Mouse (Mus musculus): ENCODE results near the gene Xkr7.

Xkr7 gene

DNA sequence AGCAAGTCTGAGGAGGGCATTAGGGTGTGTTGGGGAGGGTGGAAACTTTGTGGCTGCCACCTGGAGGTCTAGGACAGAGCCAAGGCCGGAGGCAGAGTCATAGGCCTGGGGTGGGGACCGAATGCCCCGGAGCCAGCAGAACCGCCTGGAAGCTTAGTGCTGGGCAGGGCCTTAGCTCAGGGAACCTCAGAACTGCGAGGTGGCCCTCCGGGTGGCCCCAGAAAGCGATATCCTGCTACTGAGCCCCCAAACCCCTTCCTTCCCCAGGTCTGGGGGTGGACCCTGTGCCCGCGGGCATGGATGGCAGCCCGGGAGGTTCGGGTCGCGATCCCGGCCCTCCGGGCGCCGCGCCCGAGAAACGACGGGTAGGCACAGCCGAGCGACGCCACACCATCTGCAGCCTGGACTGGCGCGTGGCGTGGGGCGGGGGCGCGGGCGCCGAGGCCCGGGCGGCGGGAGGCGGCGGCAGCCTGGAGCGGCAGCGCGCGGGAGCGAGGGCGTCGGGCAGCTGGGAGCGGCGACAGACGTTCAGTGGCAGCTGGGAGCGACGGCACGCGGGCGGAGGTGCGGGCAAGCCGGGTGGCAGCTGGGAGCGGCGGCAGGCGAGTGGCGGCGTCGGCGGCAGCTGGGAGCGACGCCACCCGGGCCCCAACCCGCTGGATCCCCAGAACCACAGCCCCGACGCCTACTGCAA, 40.0 kb downstream of the Xkr7 start:
- DNase-seq (ENCODE audit: low spot score in 2 of 2), result no peak

DNA sequence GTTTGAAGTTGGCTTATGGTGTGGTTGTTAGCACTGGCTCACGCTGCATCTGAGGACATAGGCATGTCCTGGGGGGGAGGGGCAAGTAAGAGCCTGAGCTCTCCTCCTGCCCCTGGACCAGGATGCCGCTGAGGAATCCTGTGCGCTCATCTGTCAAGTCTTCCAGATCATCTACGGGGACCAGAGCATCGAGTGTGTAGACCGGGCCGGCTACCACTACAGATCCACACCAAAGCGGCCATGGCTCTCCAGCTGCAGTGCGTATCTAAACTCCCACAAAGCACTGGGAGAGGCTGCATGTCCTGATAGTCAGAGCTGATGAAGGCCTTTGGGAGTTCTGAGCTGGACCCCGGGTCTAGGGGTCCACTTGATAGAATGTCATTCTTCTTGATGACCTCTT, 43.0 kb downstream of the Xkr7 start:
- no peak for DNase-seq (ENCODE audit: low spot score in 2 of 2)

DNA sequence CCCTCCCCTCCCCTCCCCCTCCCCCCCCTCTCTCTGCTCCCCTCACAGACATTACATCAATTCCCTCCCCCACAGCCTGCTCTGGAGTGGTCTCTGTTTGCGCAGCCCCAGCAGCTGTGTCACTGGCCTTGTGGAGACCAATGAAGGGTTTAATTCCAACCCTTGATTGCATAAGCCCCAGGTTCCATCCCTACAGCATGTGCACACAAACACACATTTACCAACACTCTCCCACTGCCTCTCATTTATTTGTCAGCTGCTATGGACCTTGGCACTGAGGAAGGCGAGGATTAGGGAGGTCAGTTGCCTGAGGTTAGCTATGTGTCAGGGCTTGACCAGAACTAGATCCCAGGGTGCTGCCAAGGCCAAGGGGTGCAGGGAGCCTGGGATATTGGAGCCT, 44.3 kb downstream of the Xkr7 start:
- no peak for DNase-seq (ENCODE audit: low spot score in 2 of 2)

DNA sequence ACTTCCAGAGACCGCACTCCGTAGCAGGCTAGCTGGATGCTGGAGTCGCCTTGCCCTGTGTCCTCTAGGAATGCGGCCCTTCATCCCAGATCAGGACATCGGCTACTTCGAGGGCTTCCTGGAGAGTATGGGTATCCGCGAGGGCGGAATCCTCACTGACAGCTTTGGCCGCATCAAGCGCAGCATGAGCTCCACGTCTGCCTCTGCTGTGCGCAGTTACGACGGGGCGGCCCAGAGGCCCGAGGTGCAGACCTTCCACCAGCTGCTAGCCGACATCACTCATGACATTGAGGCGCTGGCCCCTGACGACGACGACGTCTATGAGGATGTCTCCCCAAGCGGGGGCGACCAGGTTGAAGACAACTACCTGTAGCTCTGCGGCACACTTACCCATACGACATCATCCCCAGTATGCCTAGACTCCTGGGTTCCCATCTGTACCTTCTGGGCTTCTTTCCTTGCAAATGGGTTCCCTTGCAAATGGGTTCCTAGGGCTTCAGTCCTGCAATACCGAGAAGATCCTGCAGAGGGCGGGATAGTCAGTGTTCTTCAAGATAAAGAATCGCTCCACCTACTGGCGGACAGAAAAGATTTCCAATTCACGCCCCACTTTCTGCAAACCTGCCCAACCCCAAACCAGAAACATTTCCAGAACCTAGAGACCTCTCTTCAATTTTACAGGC, 49.3 kb downstream of the Xkr7 start:
- DNase-seq (ENCODE audit: low spot score in 2 of 2), result peak; percentile 53 to 70

DNA sequence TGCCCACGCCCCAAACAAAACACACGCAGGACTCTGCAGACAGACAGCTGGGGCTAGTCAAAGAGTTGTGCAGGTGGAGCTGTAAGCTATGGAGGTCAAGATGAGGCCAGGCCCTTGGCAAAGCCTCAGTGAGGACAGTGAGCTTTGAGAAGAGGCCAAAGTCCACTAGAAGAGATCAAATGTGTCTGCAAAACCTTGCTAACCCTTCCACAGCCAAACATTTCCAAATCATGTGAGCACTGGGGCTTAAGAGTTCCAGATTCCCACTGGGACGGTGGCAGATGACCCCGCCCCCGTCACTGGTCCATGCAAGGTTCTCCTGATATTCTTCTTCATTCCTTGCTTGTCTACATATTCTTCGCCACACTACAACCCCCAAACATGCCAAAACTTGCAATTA, 50.2 kb downstream of the Xkr7 start:
- DNase-seq (ENCODE audit: low spot score in 2 of 2), result no peak

DNA sequence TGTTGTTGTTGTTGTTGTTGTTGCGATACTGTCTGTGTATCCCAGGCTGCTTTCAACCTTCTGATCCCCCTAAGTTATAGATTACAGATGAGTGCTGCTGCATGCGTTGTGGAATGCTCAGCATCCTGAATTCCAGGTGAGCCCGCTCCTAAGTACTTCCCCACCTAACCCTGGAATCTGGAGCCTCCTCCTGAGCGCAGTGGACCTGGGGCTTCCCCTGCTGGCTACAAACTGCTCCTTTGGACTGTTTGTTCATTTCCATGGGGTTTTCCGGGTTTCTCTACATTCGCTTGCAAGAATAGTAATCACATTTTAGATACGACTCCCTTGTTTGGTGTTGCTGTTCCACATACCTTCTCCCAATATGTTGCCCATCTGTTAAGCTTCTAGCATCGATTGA, 51.6 kb downstream of the Xkr7 start:
- no peak for DNase-seq (ENCODE audit: low spot score in 2 of 2)

DNA sequence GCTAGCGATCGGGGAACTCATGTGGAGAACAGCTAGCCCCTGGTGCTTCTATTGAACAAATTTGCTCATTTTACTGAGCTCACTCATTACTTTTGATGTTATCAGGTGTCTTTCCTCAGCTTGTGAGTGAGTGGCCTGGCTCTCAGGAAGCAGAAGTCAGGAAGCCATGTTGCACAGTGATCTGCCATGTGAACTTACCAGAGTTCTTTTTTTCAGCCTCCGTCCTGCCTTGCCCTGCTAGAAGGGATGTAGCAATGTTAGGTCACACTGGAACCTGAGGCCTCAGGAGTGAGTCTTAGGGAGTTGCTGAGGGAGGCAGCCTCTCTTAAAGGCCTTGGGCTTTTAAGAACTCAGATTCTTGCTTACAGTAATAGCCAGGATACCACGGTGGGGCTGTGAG, 52.2 kb downstream of the Xkr7 start:
- DNase-seq (ENCODE audit: low spot score in 2 of 2), result no peak

DNA sequence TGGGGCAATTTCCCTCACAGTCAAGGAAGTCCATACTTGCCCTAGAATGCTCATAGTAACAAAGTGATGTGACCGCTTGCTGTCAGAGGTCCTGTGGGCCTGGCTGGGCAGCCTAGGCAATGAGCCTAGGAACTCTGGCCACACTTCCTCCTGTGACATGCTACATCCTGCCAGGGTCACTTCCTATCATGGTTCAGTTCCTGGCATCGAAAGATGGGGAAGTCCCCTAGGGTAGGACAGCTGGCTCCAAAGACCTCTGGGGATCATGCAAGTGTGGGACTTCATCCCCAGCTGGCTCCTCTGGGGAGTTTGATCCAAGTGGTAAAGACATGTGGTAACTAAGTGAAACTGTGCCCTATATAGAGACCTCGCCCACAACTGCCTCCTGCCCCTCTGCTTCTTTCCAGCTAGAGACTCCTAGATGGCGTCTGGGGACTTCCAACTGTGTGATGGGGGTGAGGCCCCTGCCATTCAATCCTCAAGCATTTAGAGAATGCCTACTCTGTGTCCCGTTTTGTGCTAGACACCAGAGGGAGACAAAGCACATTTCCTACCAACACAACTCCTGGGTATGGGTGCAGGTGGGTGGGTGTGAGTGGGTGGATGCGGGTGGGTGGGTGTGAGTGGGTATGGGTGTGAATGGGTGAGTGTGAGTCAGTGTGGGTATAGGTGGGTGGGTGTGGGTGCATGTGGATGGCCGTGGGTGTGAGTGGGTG, 52.8 kb downstream of the Xkr7 start:
- DNase-seq (ENCODE audit: low spot score in 2 of 2), result peak in 1 of 2 experiments; percentile 19

DNA sequence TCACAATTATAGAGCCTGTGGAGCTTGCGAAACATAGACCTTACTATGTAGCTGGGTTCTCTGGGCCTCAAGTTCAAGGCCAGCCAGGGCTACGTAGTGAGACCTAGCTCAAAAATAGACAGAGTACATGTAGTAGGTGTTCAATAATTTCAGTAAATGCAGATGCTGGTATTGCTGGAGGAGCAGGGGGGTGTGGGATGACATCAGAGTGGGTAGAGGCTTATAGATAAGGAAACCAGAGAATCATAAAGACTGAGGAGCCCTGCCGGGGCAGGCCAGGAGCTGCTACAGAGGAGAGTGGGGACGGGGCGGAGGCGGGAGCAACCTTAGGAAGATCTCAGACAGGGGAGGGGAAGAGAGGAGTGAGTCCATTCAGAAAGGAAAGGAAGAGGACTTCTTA, 53.9 kb downstream of the Xkr7 start:
- DNase-seq (ENCODE audit: low spot score in 2 of 2), result no peak

DNA sequence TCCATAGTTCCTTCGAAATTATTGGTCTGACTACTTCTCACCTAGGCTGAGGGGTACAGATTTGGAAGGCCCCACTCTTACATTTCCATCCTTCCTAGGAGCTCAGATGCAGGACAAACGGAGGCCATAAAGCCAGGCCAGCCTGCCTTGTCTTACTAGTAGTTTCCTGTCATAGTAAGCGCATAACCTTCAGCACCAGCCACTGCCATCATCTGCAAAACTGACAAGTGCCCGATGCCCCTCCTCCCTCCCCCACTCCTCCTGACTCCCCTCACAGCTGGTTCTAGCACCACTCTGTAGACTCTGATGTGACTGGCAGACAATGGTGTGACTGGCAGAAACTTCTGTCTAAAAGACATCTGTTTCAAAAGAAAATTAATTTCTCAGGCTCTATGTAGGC, 54.5 kb downstream of the Xkr7 start:
- no peak for DNase-seq (ENCODE audit: low spot score in 2 of 2)

DNA sequence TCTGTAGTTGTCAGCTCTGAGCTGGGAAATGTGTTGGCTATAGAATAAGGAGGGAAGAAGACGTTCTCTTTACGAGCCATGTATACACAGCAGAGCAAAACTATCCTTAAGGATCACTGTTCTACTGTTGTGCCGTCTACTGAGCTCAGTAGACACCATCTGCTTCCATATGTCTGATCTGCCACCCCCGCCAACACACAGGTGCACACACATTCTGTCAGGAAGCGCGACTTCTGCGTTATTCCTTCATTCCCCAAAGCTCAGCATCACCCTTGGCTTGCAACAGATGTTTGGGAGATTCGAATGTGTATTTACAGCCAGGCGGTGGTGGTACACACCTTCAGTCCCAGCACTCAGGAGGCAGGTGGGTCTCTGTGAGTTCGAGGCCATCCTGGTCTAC, 55.4 kb downstream of the Xkr7 start:
- no peak for DNase-seq (ENCODE audit: low spot score in 2 of 2)

DNA sequence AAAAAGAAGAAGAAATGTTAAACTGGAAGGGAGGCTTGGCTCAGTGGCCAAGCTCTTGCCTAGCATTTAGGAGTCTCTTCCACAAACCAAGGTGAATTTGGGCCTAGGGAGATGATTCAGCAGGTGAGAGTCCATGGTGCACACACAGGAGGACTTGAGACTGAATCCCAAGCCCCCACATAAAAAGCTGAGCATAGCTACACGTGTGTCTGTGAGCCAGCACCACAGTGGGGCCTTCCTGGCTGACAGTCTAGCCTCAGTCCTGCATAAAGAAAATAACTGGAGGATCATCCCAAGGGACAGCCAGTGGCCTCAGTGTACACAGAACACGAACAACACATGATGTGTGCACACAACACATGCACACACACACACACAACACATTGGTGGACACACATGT, 57.7 kb downstream of the Xkr7 start:
- no peak for DNase-seq (ENCODE audit: low spot score in 2 of 2)

DNA sequence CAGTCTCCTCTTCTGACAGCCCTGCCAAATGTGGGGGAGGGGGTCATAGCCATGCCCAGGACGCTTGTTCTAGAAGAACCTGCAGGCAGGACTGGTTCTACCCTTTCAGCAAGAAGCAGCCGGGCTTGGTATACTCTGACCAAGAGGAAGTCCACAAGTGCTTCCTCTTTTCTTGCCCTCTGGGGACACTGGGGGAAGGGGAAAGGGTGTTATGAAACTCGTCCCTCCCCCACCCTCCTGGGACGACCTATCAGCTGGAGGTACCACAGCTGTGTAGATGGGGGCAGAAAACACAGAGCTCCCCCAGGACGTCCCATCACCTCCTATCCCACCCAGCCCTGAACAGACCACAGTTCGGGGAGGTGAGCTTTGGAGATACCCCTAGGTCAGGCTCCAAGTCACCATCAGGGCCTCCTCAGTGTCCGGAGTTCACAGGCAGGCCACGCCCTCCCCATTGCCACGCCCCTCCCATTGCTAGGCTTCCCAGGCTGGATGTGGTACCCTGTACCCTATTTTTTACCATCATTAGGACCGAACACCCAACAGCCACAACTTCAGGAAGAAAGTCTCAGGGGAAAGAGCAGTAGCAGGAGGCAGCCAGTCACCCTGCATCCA, 59.0 kb downstream of the Xkr7 start:
- peak; percentile 57 to 75 for DNase-seq (ENCODE audit: low spot score in 2 of 2)

Data from spleen, postnatal 14 days (tissue).